Mouse (Mus musculus) frontal cortex, postnatal 36 days (tissue): ENCODE measurements at regions not wholly inside any gene's neighbourhood (a gene's known extent, or its start where the extent isn't known, plus 50 kb on each side); places are given as distances from the start of the nearest gene placed in this dataset.

Experiments
- DNase-seq, 2 experiments: peaks; one replicate each; pipeline ENCODE4 v3.0.0; 2022; ENCODE audit warnings: low spot score in 2 of 2

GRCm38 (mm10) chr8:64542501-64542900, 150.4 kb downstream of the Cpe start:
- DNase-seq = no peak

- DNase-seq = no peak
Measured at GRCm38 (mm10) chr8:64539846-64540472, 152.9 kb downstream of the Cpe start.

GRCm38 (mm10) chr8:64531780-64532179, 161.1 kb downstream of the Cpe start:
- no peak for DNase-seq

GRCm38 (mm10) chr8:64522441-64523102, 170.3 kb downstream of the Cpe start:
- DNase-seq = no peak

- peak in 1 of 2 experiments; percentile 2 for DNase-seq
Measured at GRCm38 (mm10) chr8:64519650-64520049, 173.2 kb downstream of the Cpe start.

GRCm38 (mm10) chr8:64515923-64516322, 176.9 kb downstream of the Cpe start:
- no peak for DNase-seq

- no peak for DNase-seq
Measured at GRCm38 (mm10) chr8:64497281-64498060, 195.4 kb downstream of the Cpe start.

GRCm38 (mm10) chr8:64496333-64497213, 196.3 kb downstream of the Cpe start:
- DNase-seq = no peak

- DNase-seq = no peak
Measured at GRCm38 (mm10) chr8:64491561-64491960, 201.3 kb downstream of the Cpe start.

GRCm38 (mm10) chr8:64488057-64488456, 204.8 kb downstream of the Cpe start:
- no peak for DNase-seq

GRCm38 (mm10) chr8:64473276-64473675, 219.6 kb downstream of the Cpe start:
- DNase-seq = no peak

GRCm38 (mm10) chr8:64472801-64473270, 220.0 kb downstream of the Cpe start:
- no peak for DNase-seq

GRCm38 (mm10) chr8:64461136-64461535, 231.7 kb downstream of the Cpe start:
- DNase-seq = no peak

GRCm38 (mm10) chr8:64456970-64457369, 235.9 kb downstream of the Cpe start:
- no peak for DNase-seq

- DNase-seq = no peak
Measured at GRCm38 (mm10) chr8:64454736-64455135, 238.1 kb downstream of the Cpe start.

GRCm38 (mm10) chr8:64445366-64445765, 239.3 kb upstream of the Tll1 start:
- DNase-seq = no peak

GRCm38 (mm10) chr8:64444429-64444828, 238.4 kb upstream of the Tll1 start:
- DNase-seq = no peak

- DNase-seq = no peak
Measured at GRCm38 (mm10) chr8:64438489-64438888, 232.4 kb upstream of the Tll1 start.

GRCm38 (mm10) chr8:64434648-64435047, 228.6 kb upstream of the Tll1 start:
- DNase-seq = no peak

GRCm38 (mm10) chr8:64422850-64423214, 216.8 kb upstream of the Tll1 start:
- no peak for DNase-seq

- no peak for DNase-seq
Measured at GRCm38 (mm10) chr8:64422200-64422849, 216.3 kb upstream of the Tll1 start.
